Mouse (Mus musculus): ENCODE results near the gene Gm28551. TPM values are rescaled to one million over a fixed set of nuclear protein-coding genes. Genes with fewer than 3 reads are reported as not detected.

Gm28551 gene
- total RNA-seq, 2 experiments from 2014 or later = 0.12 to 0.14 TPM

- no peak for DNase-seq (ENCODE audit: low spot score)
Observed at GRCm38 (mm10) chr1:53291197-53291596, 61.3 kb downstream of the Gm28551 start.

Other genes with a start within 250 kb of the Gm28551 start
- gene 1700019A02Rik, start 165.0 kb downstream of the Gm28551 start, total RNA-seq (2021) = not detected
- gene Pms1, start 55.6 kb downstream of the Gm28551 start, total RNA-seq (2021) = 1 to 10 TPM; 4.0 to 5.2 TPM
- 1 to 10 TPM; 7.9 to 8.3 TPM for gene Ormdl1, start 55.6 kb downstream of the Gm28551 start, total RNA-seq (2021)
- gene Gm28778, start 55.6 kb downstream of the Gm28551 start, total RNA-seq (2021) = under 1 TPM; 0.40 to 0.43 TPM
- 10 to 100 TPM; 22.8 to 28.1 TPM for gene Osgepl1, start 39.0 kb downstream of the Gm28551 start, total RNA-seq (2021)
- gene Asdurf, start within 50 bp of the Gm28551 start, total RNA-seq (2021) = 1 to 10 TPM in 1 of 2 experiments, not detected in 1; 7.4 TPM
- 10 to 100 TPM; 62.4 to 65.3 TPM for gene Asnsd1, start 85 bp upstream of the Gm28551 start, total RNA-seq (2021)

All from gastrocnemius, adult 18-20 months (tissue).